Mouse (Mus musculus): Measurements from ENCODE around the gene Hoxc8. TPM values are rescaled to one million over a fixed set of nuclear protein-coding genes. Genes with fewer than 3 reads are reported as not detected.
A peak's percentile ranks its signal among the peaks of the same experiment; 100 is the strongest.

Gene Hoxc8
- polyA plus RNA-seq, 1 experiment from 2014 or later: not detected

GRCm38 (mm10) chr15:103032167-103032566, 41.8 kb downstream of the Hoxc8 start:
- Histone ChIP-seq H3K9me3 (no peaks in the 10 kb centered on the region), H3K27ac (replicated peaks) (no peak overlapping the region), H3K4me2 (no peak overlapping the region), H3K4me3 (no peak overlapping the region), H3K36me3 (no peaks in the 10 kb centered on the region), H3K4me1 (peaks cover 4% of the 10 kb centered on the region), H3K27me3 (replicated peaks) (peaks cover 99% of the 10 kb centered on the region), H3K9ac (no peak overlapping the region)
- no peak for ATAC-seq (ENCODE audit: extremely low read depth, insufficient number of reproducible peaks, low FRiP score, low TSS enrichment)
- 0% methylated on average over 2 of the region's 3 CpGs for WGBS

GRCm38 (mm10) chr15:103032646-103033575, 42.5 kb downstream of the Hoxc8 start:
- Histone ChIP-seq H3K36me3 (no peaks in the 10 kb centered on the region), H3K9ac (no peak overlapping the region), H3K4me3 (no peak overlapping the region), H3K9me3 (no peaks in the 10 kb centered on the region), H3K4me1 (peaks cover 4% of the 10 kb centered on the region), H3K27me3 (replicated peaks) (peaks cover 99% of the 10 kb centered on the region), H3K27ac (replicated peaks) (no peak overlapping the region), H3K4me2 (no peak overlapping the region)
- no peak for ATAC-seq (ENCODE audit: extremely low read depth, insufficient number of reproducible peaks, low FRiP score, low TSS enrichment)
- 2% methylated on average over 26 of the region's 26 CpGs for WGBS

- H3K27ac ChIP-seq (replicated peaks): no peak overlapping the region
- H3K4me3 ChIP-seq: peak overlapping the region; percentile 46
- H3K36me3 ChIP-seq: no peaks in the 10 kb centered on the region
- no peak for ATAC-seq (ENCODE audit: extremely low read depth, insufficient number of reproducible peaks, low FRiP score, low TSS enrichment)
- under 1% methylated on average over 24 of the region's 24 CpGs for WGBS
- no peaks in the 10 kb centered on the region for H3K9me3 ChIP-seq
- peak overlapping the region; percentile 62 for H3K4me2 ChIP-seq
- peak overlapping the region; percentile 50 for H3K9ac ChIP-seq
- H3K4me1 ChIP-seq: peaks cover 4% of the 10 kb centered on the region
- H3K27me3 ChIP-seq (replicated peaks): peaks cover 99% of the 10 kb centered on the region
Observed at GRCm38 (mm10) chr15:103034043-103034806, 43.8 kb downstream of the Hoxc8 start.

- peak overlapping the region; percentile 62 for H3K4me2 ChIP-seq
- H3K9me3 ChIP-seq: no peaks in the 10 kb centered on the region
- H3K4me1 ChIP-seq: peaks cover 4% of the 10 kb centered on the region
- H3K27me3 ChIP-seq (replicated peaks): peaks cover 99% of the 10 kb centered on the region
- H3K4me3 ChIP-seq: peak overlapping the region; percentile 46
- peak overlapping the region; percentile 50 for H3K9ac ChIP-seq
- no peak overlapping the region for H3K27ac ChIP-seq (replicated peaks)
- no peak for ATAC-seq (ENCODE audit: extremely low read depth, insufficient number of reproducible peaks, low FRiP score, low TSS enrichment)
- WGBS: under 1% methylated on average over 34 of the region's 34 CpGs
- no peaks in the 10 kb centered on the region for H3K36me3 ChIP-seq
Observed at GRCm38 (mm10) chr15:103034807-103035547, 44.6 kb downstream of the Hoxc8 start.

DNA sequence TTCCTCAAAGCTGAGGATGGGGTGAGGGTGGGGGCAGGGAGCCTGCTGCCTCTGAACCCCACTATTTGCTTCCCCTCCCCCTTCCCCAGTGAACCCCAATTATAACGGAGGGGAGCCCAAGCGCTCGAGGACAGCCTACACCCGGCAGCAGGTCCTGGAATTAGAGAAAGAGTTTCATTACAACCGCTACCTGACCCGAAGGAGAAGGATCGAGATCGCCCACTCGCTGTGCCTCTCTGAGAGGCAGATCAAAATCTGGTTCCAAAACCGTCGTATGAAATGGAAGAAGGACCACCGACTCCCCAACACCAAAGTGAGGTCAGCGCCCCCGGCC, 45.1 kb downstream of the Hoxc8 start:
- Histone ChIP-seq H3K27me3 (replicated peaks) (peaks cover 99% of the 10 kb centered on the region), H3K9me3 (no peaks in the 10 kb centered on the region), H3K27ac (replicated peaks) (no peak overlapping the region), H3K9ac (no peak overlapping the region), H3K4me1 (peaks cover 4% of the 10 kb centered on the region), H3K4me3 (peak overlapping the region; percentile 46), H3K4me2 (peak overlapping the region; percentile 62), H3K36me3 (no peaks in the 10 kb centered on the region)
- ATAC-seq (ENCODE audit: extremely low read depth, insufficient number of reproducible peaks, low FRiP score, low TSS enrichment): no peak
- 1% methylated on average over 14 of the region's 14 CpGs for WGBS

DNA sequence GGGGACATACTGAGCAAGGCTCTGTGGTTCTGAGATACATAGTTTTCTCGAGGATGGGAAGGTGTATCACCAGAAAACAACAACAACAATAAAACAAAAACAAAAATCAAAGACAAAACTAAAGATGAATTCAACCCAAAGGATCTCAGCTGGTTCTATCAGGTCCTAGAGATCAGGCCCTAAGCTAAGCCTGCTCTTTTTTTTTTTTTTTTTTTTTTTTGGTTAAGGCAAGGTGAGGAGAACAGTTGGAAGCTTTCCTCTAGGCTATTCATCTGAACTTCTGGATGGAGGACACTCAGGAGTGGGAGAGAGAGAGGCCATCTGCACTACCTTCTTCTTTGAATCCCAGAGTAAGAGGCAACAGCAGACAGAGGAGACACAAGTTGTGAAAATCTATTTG, 47.2 kb downstream of the Hoxc8 start:
- no peak for ATAC-seq (ENCODE audit: extremely low read depth, insufficient number of reproducible peaks, low FRiP score, low TSS enrichment)
- WGBS: 2% methylated on average over 1 of the region's 1 CpGs
- H3K36me3 ChIP-seq: no peaks in the 10 kb centered on the region

GRCm38 (mm10) chr15:103038701-103039480, 48.5 kb downstream of the Hoxc8 start:
- peaks cover 100% of the 10 kb centered on the region for H3K27me3 ChIP-seq (replicated peaks)
- H3K4me1 ChIP-seq: peaks cover 4% of the 10 kb centered on the region
- H3K4me2 ChIP-seq: no peak overlapping the region
- H3K9me3 ChIP-seq: no peaks in the 10 kb centered on the region
- H3K36me3 ChIP-seq: no peaks in the 10 kb centered on the region
- H3K9ac ChIP-seq: no peak overlapping the region
- no peak overlapping the region for H3K4me3 ChIP-seq
- H3K27ac ChIP-seq (replicated peaks): no peak overlapping the region
- 16% methylated on average over 10 of the region's 10 CpGs for WGBS
- no peak for ATAC-seq (ENCODE audit: extremely low read depth, insufficient number of reproducible peaks, low FRiP score, low TSS enrichment)

More for the DNA sequence above, 47.2 kb downstream of the Hoxc8 start:
- H3K27me3 ChIP-seq (replicated peaks): peaks cover 100% of the 10 kb centered on the region
- peaks cover 4% of the 10 kb centered on the region for H3K4me1 ChIP-seq
- H3K9me3 ChIP-seq: no peaks in the 10 kb centered on the region
- H3K4me2 ChIP-seq: no peak overlapping the region
- H3K27ac ChIP-seq (replicated peaks): no peak overlapping the region
- no peak overlapping the region for H3K9ac ChIP-seq
- no peak overlapping the region for H3K4me3 ChIP-seq

DNA sequence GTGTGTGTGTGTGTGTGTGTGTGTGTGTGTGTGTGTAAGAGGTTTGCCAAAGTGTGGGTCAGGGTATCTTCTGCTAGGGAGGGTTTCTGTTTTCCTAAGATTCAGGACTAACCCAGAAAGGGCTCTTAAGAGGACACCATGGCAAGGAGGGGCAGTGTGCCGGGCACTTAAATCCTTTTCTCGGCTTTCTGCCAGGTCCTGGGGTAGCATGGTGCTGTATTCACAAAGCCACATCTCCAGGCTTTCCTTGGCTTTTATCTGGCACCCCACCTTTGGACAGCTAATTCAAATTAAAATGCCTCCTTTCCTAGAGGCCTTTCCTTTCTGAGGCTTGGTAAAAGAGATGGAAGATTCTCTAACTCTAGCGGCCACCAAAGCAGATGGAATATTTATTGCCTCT, 49.2 kb downstream of the Hoxc8 start:
- Histone ChIP-seq H3K4me3 (no peak overlapping the region), H3K4me1 (no peaks in the 10 kb centered on the region; the same call in 1 of the 2 replicates), H3K27ac (replicated peaks) (no peak overlapping the region), H3K4me2 (no peak overlapping the region), H3K27me3 (replicated peaks) (peaks cover 100% of the 10 kb centered on the region), H3K36me3 (no peaks in the 10 kb centered on the region), H3K9ac (no peak overlapping the region), H3K9me3 (no peaks in the 10 kb centered on the region)
- no peak for ATAC-seq (ENCODE audit: extremely low read depth, insufficient number of reproducible peaks, low FRiP score, low TSS enrichment)
- WGBS: 16% methylated on average over 3 of the region's 3 CpGs

DNA sequence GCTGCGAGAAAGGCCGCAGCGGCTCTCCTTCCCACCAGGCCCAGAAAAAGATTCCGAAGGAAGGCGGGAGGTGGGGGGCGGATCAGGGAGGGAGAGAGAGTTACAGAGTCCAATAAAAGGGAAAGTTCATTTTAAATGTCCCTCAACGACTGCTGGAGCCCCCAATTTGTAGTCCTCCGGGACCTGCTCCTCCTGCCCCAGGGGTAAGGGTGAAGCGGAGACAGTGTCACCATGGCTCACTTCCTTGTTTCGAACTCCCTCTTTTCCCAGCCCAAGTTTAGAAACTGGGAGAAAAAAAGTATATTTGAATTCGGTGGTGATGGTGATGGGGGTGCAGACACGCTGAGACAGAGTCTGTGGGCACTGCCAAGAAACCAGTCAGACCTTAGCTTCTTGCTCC, 50.2 kb downstream of the Hoxc8 start:
- H3K9me3 ChIP-seq: no peaks in the 10 kb centered on the region
- no peaks in the 10 kb centered on the region for H3K4me1 ChIP-seq
- 5% methylated on average over 12 of the region's 12 CpGs for WGBS
- no peak overlapping the region for H3K27ac ChIP-seq (replicated peaks)
- H3K4me2 ChIP-seq: no peak overlapping the region
- H3K27me3 ChIP-seq (replicated peaks): peaks cover 100% of the 10 kb centered on the region
- no peak for ATAC-seq (ENCODE audit: extremely low read depth, insufficient number of reproducible peaks, low FRiP score, low TSS enrichment)
- H3K36me3 ChIP-seq: no peaks in the 10 kb centered on the region
- H3K9ac ChIP-seq: no peak overlapping the region
- H3K4me3 ChIP-seq: no peak overlapping the region

- Histone ChIP-seq H3K27ac (replicated peaks) (no peak overlapping the region), H3K36me3 (no peaks in the 10 kb centered on the region), H3K4me3 (no peak overlapping the region), H3K27me3 (replicated peaks) (peaks cover 100% of the 10 kb centered on the region), H3K9ac (no peak overlapping the region), H3K4me2 (no peak overlapping the region), H3K9me3 (no peaks in the 10 kb centered on the region), H3K4me1 (no peaks in the 10 kb centered on the region)
- no peak for ATAC-seq (ENCODE audit: extremely low read depth, insufficient number of reproducible peaks, low FRiP score, low TSS enrichment)
- 16% methylated on average over 5 of the region's 5 CpGs for WGBS
Observed at GRCm38 (mm10) chr15:103041613-103042012, 51.2 kb downstream of the Hoxc8 start.
